Mouse (Mus musculus) olfactory bulb, adult 2 months (tissue): ENCODE measurements around the gene Gpr171. TPM values are rescaled to one million over a fixed set of nuclear protein-coding genes. Genes with fewer than 3 reads are reported as not detected.
"Not testable (repeated sequence)": the region's sequence is repeated elsewhere in the genome, so short reads cannot be mapped to it uniquely, and the experiment has no call there.

Experiments
- H3K27ac ChIP-seq: fragments of 200-500 bp; 2 replicates; pipeline ENCODE4 v1.5.1; 2012; ENCODE audit warnings: low read depth, low read length; ENCODE audit not compliant: insufficient read depth
- H3K4me1 ChIP-seq: fragments of 200-500 bp; 2 replicates; pipeline ENCODE4 v1.6.1; 2012; ENCODE audit warnings: low read length; ENCODE audit not compliant: control insufficient read depth, insufficient read depth
- H3K4me3 ChIP-seq: fragments of 200-500 bp; 2 replicates; pipeline ENCODE4 v1.5.1; 2012; ENCODE audit warnings: mild to moderate bottlenecking, low read depth, low read length, moderate library complexity; ENCODE audit not compliant: insufficient read depth
- CTCF ChIP-seq: fragments of 200-500 bp; IDR thresholded peaks from 2 replicates; pipeline ENCODE4 v1.5.1; 2012; ENCODE audit warnings: low read depth, mild to moderate bottlenecking, low read length, moderate library complexity; ENCODE audit not compliant: insufficient read depth
- POLR2A ChIP-seq: fragments of 200-500 bp; IDR thresholded peaks from 2 replicates; pipeline ENCODE4 v1.6.1; 2012; ENCODE audit warnings: mild to moderate bottlenecking, low read depth, low read length, moderate library complexity; ENCODE audit not compliant: insufficient read depth
- WGBS: fragments of 180-500 bp; shearing (Covaris S2); methylation state at CpG from one replicate; pipeline ENCODE4 v1.1.7; 2018; 5-methylcytosine and 5-hydroxymethylcytosine counted together
- polyA plus RNA-seq: library from polyadenylated mRNA; stranded (reverse); fragments of >200 nt; gene quantifications from 2 replicates; pipeline ENCODE4 v1.2.4, GENCODE M21; 2012; ENCODE audit warnings: low replicate concordance; ENCODE audit not compliant: missing spikeins, insufficient read depth, insufficient read length

The Gpr171 gene
- polyA plus RNA-seq: not detected in 2 replicates

GRCm38 (mm10) chr3:59101218-59101986 is at the start of gene Gpr171:
Gene Gpr171, minus strand, starts transcription at chr3:59101821.
- no peak within 1 kb of the TSS for H3K27ac ChIP-seq
- 91% methylated on average over 6 of the region's 6 CpGs for WGBS
- H3K4me3 ChIP-seq: no peak within 1 kb of the TSS
- H3K4me1 ChIP-seq: no peaks in the 10 kb centered on the region
- TF ChIP-seq POLR2A (no peak), CTCF (no peak)

- no peak for TF ChIP-seq POLR2A
- no peak for TF ChIP-seq CTCF
- Histone ChIP-seq H3K27ac (no peak overlapping the region), H3K4me1 (no peaks in the 10 kb centered on the region), H3K4me3 (no peak overlapping the region)
- 94% methylated on average over 2 of the region's 2 CpGs for WGBS
These were observed 49.0 kb upstream of the Gpr171 start for GRCm38 (mm10) chr3:59150624-59151023.

- Histone ChIP-seq H3K4me1 (no peaks in the 10 kb centered on the region), H3K4me3 (no peak overlapping the region), H3K27ac (no peak overlapping the region)
- TF ChIP-seq CTCF (no peak), POLR2A (no peak)
These were observed 48.0 kb upstream of the Gpr171 start for GRCm38 (mm10) chr3:59149646-59150045.

- WGBS: 50% methylated on average over 5 of the region's 5 CpGs
- H3K4me1 ChIP-seq: no peaks in the 10 kb centered on the region
- no peak overlapping the region for H3K27ac ChIP-seq
- no peak for TF ChIP-seq CTCF
- TF ChIP-seq POLR2A: no peak
- H3K4me3 ChIP-seq: no peak overlapping the region
These were observed 43.6 kb upstream of the Gpr171 start for GRCm38 (mm10) chr3:59145194-59145593.

GRCm38 (mm10) chr3:59141507-59142305 is 40.1 kb upstream of the Gpr171 start:
- 95% methylated on average over 8 of the region's 8 CpGs for WGBS
- Histone ChIP-seq H3K27ac (no peak overlapping the region), H3K4me1 (no peaks in the 10 kb centered on the region), H3K4me3 (no peak overlapping the region)
- TF ChIP-seq POLR2A: no peak
- no peak for TF ChIP-seq CTCF

GRCm38 (mm10) chr3:59140941-59141340 is 39.3 kb upstream of the Gpr171 start:
- WGBS: 90% methylated on average over 4 of the region's 4 CpGs
- not testable (repeated sequence) for H3K4me3 ChIP-seq, H3K4me1 ChIP-seq, H3K27ac ChIP-seq

GRCm38 (mm10) chr3:59140115-59140514 is 38.5 kb upstream of the Gpr171 start:
- Histone ChIP-seq H3K27ac (no peak overlapping the region), H3K4me1 (no peaks in the 10 kb centered on the region), H3K4me3 (no peak overlapping the region)
- TF ChIP-seq POLR2A (no peak), CTCF (no peak)
- 92% methylated on average over 2 of the region's 2 CpGs for WGBS

- Histone ChIP-seq H3K27ac (no peak overlapping the region), H3K4me3 (no peak overlapping the region), H3K4me1 (no peaks in the 10 kb centered on the region)
- no peak for TF ChIP-seq CTCF
- TF ChIP-seq POLR2A: no peak
These were observed 38.0 kb upstream of the Gpr171 start for GRCm38 (mm10) chr3:59139651-59140051.

- 89% methylated on average over 12 of the region's 12 CpGs for WGBS
- TF ChIP-seq CTCF (no peak), POLR2A (no peak)
- no peak overlapping the region for H3K4me3 ChIP-seq
- H3K27ac ChIP-seq: no peak overlapping the region
- no peaks in the 10 kb centered on the region for H3K4me1 ChIP-seq
These were observed 37.4 kb upstream of the Gpr171 start for GRCm38 (mm10) chr3:59138946-59139468.
